Mouse (Mus musculus): ENCODE results near the gene Mfn1. TPM values are rescaled to one million over a fixed set of nuclear protein-coding genes. Genes with fewer than 3 reads are reported as not detected.

Mfn1 gene
- total and polyA plus RNA-seq, 2 experiments, result 11.6 to 45.0 TPM

- Histone ChIP-seq H3K27me3 (ENCODE audit: control insufficient read depth, insufficient read depth, low read length) (no peaks in the 10 kb centered on the region), H3K36me3 (ENCODE audit: control insufficient read depth, insufficient read depth, low read length) (no peaks in the 10 kb centered on the region), H3K79me2 (ENCODE audit: control insufficient read depth, insufficient read depth, low read length) (no peaks in the 10 kb centered on the region), H3K9ac (ENCODE audit: low read depth, low read length) (no peak overlapping the region), H3K4me3 (ENCODE audit: insufficient read depth, low read depth, low read length) (no peak overlapping the region), H3K4me1 (ENCODE audit: control insufficient read depth, insufficient read depth, low read length) (peaks cover 14% of the 10 kb centered on the region), H3K27ac (replicated peaks; ENCODE audit: insufficient read depth, low read depth, low read length) (no peak overlapping the region)
- TF ChIP-seq POLR2A (IDR thresholded peaks at IDR 0.05; ENCODE audit: extremely low read depth, insufficient read depth, low read length) (no peak), CTCF (IDR thresholded peaks at IDR 0.05; ENCODE audit: low read depth, low read length) (no peak)
- DNase-seq (ENCODE audit: extremely low read depth, low read depth, low spot score), result no peak
- 85% methylated on average over 15 of the region's 15 CpGs for WGBS
These were observed 39.0 kb upstream of the Mfn1 start for GRCm38 (mm10) chr3:32490076-32490927.

DNA sequence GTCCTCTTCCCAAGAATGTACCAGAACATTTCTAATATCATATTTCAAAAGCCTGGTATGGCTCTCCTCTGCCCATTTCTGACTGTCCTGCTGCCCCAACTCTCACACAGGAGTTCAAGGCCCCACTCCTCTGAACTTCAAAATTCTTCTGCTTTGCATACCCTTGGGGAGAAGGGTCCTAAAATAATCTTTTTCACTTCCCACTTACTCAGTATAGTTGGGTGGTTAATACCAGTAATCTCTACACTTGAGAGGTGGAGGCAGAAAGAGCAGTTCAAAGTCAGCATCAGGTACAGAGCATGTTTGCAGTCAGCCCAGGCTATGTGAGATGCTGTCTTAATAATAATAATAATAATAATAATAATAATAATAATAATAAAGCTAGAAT lies 38.3 kb upstream of the Mfn1 start:
- Histone ChIP-seq H3K4me3 (ENCODE audit: insufficient read depth, low read depth, low read length) (no peak overlapping the region), H3K9ac (ENCODE audit: low read depth, low read length) (no peak overlapping the region), H3K4me1 (ENCODE audit: control insufficient read depth, insufficient read depth, low read length) (peaks cover 16% of the 10 kb centered on the region), H3K36me3 (ENCODE audit: control insufficient read depth, insufficient read depth, low read length) (no peaks in the 10 kb centered on the region), H3K27ac (replicated peaks; ENCODE audit: insufficient read depth, low read depth, low read length) (no peak overlapping the region), H3K27me3 (ENCODE audit: control insufficient read depth, insufficient read depth, low read length) (no peaks in the 10 kb centered on the region), H3K79me2 (ENCODE audit: control insufficient read depth, insufficient read depth, low read length) (no peaks in the 10 kb centered on the region)
- no peak for DNase-seq (ENCODE audit: extremely low read depth, low read depth, low spot score)
- no peak for TF ChIP-seq POLR2A (IDR thresholded peaks at IDR 0.05; ENCODE audit: extremely low read depth, insufficient read depth, low read length)
- TF ChIP-seq CTCF (IDR thresholded peaks at IDR 0.05; ENCODE audit: low read depth, low read length), result no peak

DNA sequence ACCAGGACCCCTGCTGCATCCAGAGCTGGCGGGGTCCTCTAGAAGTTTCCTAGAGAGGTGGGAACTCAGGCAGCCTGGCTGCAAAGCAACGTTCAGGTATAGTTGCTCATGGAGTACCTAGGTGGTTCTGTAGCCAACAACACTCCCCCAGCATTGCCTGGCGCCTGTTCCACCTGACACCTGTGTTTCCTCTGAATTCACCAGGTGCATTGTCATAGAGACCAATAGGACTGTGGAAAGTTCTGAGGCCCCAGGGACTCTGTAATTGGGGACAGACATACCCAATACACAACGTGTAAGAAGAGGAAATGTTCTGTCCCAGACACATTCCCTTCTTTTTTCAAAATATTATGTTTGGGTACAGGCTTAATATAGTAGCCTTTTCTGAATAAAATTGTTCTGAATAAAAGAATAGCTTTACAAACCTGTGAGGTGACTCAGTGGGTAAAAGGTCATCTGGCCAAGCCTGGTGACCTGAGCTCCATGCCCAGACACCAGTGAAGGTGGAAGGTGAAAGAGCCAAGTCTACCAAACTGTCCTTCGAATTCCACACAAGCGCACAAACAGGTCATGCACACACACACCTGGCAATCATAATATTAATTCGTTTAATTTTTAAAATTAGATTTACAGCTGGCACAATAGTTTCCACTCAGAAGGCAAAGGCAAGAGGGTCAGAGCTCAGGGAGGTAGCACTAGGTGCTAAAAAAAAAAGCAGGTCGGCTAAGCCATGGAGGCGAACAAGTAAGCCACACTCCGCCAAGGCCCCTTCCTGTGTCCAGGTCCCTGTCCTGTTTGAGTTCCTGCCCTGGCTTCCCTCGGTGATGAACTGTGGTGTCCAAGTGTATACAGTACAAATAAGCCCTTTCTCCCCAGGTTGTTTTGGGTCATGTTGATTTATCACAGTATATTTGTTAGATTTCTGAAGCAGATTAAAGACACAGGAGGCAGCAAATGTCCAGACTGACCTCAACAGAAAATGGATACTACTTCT lies 36.9 kb upstream of the Mfn1 start, which contains the start of gene Kcnmb3:
Kcnmb3 (minus strand) TSS at position 135 of the 994 bp plus-strand sequence.
- Histone ChIP-seq H3K4me3 (ENCODE audit: insufficient read depth, low read depth, low read length) (no peak within 1 kb of the TSS), H3K36me3 (ENCODE audit: control insufficient read depth, insufficient read depth, low read length) (no peaks in the 10 kb centered on the region), H3K9ac (ENCODE audit: low read depth, low read length) (no peak within 1 kb of the TSS), H3K27ac (replicated peaks; ENCODE audit: insufficient read depth, low read depth, low read length) (peak within 1 kb of the TSS; percentile 31; the same call in 1 of the 2 replicates), H3K27me3 (ENCODE audit: control insufficient read depth, insufficient read depth, low read length) (no peaks in the 10 kb centered on the region), H3K4me1 (ENCODE audit: control insufficient read depth, insufficient read depth, low read length) (peaks cover 16% of the 10 kb centered on the region), H3K79me2 (ENCODE audit: control insufficient read depth, insufficient read depth, low read length) (no peaks in the 10 kb centered on the region)
- 41% methylated on average over 11 of the region's 11 CpGs for WGBS
- peak; percentile 90 for DNase-seq (ENCODE audit: extremely low read depth, low read depth, low spot score)
- no peak for TF ChIP-seq CTCF (IDR thresholded peaks at IDR 0.05; ENCODE audit: low read depth, low read length)
- no peak for TF ChIP-seq POLR2A (IDR thresholded peaks at IDR 0.05; ENCODE audit: extremely low read depth, insufficient read depth, low read length)

GRCm38 (mm10) chr3:32494387-32495087 lies 34.7 kb upstream of the Mfn1 start:
- Histone ChIP-seq H3K79me2 (ENCODE audit: control insufficient read depth, insufficient read depth, low read length) (no peaks in the 10 kb centered on the region), H3K9ac (ENCODE audit: low read depth, low read length) (no peak overlapping the region), H3K27ac (replicated peaks; ENCODE audit: insufficient read depth, low read depth, low read length) (no peak overlapping the region), H3K36me3 (ENCODE audit: control insufficient read depth, insufficient read depth, low read length) (no peaks in the 10 kb centered on the region), H3K4me1 (ENCODE audit: control insufficient read depth, insufficient read depth, low read length) (peaks cover 16% of the 10 kb centered on the region), H3K27me3 (ENCODE audit: control insufficient read depth, insufficient read depth, low read length) (no peaks in the 10 kb centered on the region), H3K4me3 (ENCODE audit: insufficient read depth, low read depth, low read length) (no peak overlapping the region)
- DNase-seq (ENCODE audit: extremely low read depth, low read depth, low spot score), result no peak
- no peak for TF ChIP-seq POLR2A (IDR thresholded peaks at IDR 0.05; ENCODE audit: extremely low read depth, insufficient read depth, low read length)
- no peak for TF ChIP-seq CTCF (IDR thresholded peaks at IDR 0.05; ENCODE audit: low read depth, low read length)
- WGBS, result 81% methylated on average over 8 of the region's 8 CpGs

DNA sequence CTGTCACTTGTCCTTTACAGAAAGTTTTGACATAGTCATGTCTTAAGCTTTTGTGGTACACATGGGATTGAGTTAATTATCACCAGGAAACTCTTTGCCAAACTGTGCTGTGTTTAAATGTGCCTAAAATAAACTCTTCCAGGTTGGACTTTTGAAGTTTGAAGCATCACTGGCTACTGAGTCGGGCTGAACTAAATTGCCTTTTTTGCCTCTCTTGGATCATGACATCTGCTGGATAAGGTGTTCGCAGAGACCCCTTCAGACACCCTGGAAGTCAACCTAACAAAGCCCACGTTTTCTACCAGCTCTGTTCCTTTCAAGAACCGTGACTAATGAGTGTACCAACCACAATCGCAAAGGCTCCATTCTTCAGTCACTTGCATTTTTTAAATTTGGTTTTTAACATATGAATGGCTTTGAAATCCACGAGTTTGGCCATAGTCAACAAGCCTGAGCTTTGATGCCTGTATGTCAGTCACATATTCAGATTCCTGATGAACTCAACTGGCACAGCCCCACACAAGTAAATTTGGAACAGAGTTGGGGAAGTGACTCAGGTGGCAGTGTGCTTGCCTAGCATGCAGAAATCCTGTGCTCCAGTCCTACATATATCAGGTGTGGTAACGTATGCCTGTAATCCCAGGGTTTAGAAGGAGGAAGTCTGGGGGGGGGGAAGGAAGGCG lies 34.0 kb upstream of the Mfn1 start:
- Histone ChIP-seq H3K79me2 (ENCODE audit: control insufficient read depth, insufficient read depth, low read length) (no peaks in the 10 kb centered on the region), H3K4me1 (ENCODE audit: control insufficient read depth, insufficient read depth, low read length) (peaks cover 16% of the 10 kb centered on the region), H3K27me3 (ENCODE audit: control insufficient read depth, insufficient read depth, low read length) (no peaks in the 10 kb centered on the region), H3K27ac (replicated peaks; ENCODE audit: insufficient read depth, low read depth, low read length) (no peak overlapping the region), H3K9ac (ENCODE audit: low read depth, low read length) (no peak overlapping the region), H3K4me3 (ENCODE audit: insufficient read depth, low read depth, low read length) (no peak overlapping the region), H3K36me3 (ENCODE audit: control insufficient read depth, insufficient read depth, low read length) (no peaks in the 10 kb centered on the region)
- 47% methylated on average over 8 of the region's 8 CpGs for WGBS
- peak; percentile 95 for DNase-seq (ENCODE audit: extremely low read depth, low read depth, low spot score)
- TF ChIP-seq CTCF (IDR thresholded peaks at IDR 0.05; ENCODE audit: low read depth, low read length) (no peak), POLR2A (IDR thresholded peaks at IDR 0.05; ENCODE audit: extremely low read depth, insufficient read depth, low read length) (no peak)

All from liver, adult 2 months (tissue).